Mouse (Mus musculus): ENCODE measurements around the gene Rnls. TPM values are rescaled to one million over a fixed set of nuclear protein-coding genes. Genes with fewer than 3 reads are reported as not detected.

The Rnls gene
- polyA plus RNA-seq, 1 experiment from 2014 or later, result 1.1 TPM

- H3K4me1 ChIP-seq (replicated peaks), result no peaks in the 10 kb centered on the region
- no peaks in the 10 kb centered on the region for H3K27me3 ChIP-seq
- no peak for ATAC-seq (ENCODE audit: insufficient read depth)
- H3K9me3 ChIP-seq (replicated peaks), result no peaks in the 10 kb centered on the region
- H3K4me3 ChIP-seq (replicated peaks), result no peak overlapping the region
- WGBS (ENCODE audit: insufficient replicate concordance), result 48% methylated on average over 4 of the region's 4 CpGs
- no peak overlapping the region for H3K9ac ChIP-seq
- no peak overlapping the region for H3K27ac ChIP-seq (replicated peaks)
- H3K36me3 ChIP-seq (replicated peaks), result no peaks in the 10 kb centered on the region
- H3K4me2 ChIP-seq, result no peak overlapping the region
These were observed 75.0 kb downstream of the Rnls start for GRCm38 (mm10) chr19:33317130-33317529.

GRCm38 (mm10) chr19:33299726-33300292 is 92.3 kb downstream of the Rnls start:
- Histone ChIP-seq H3K9me3 (replicated peaks) (no peaks in the 10 kb centered on the region), H3K4me2 (no peak overlapping the region), H3K27ac (replicated peaks) (no peak overlapping the region), H3K27me3 (no peaks in the 10 kb centered on the region), H3K9ac (no peak overlapping the region), H3K4me3 (replicated peaks) (no peak overlapping the region), H3K36me3 (replicated peaks) (no peaks in the 10 kb centered on the region), H3K4me1 (replicated peaks) (no peaks in the 10 kb centered on the region)
- ATAC-seq (ENCODE audit: insufficient read depth), result no peak
- 59% methylated on average over 3 of the region's 3 CpGs for WGBS (ENCODE audit: insufficient replicate concordance)

- no peak for ATAC-seq (ENCODE audit: insufficient read depth)
- H3K4me2 ChIP-seq, result no peak overlapping the region
- H3K9me3 ChIP-seq (replicated peaks), result no peaks in the 10 kb centered on the region
- no peaks in the 10 kb centered on the region for H3K36me3 ChIP-seq (replicated peaks)
- no peak overlapping the region for H3K9ac ChIP-seq
- H3K4me1 ChIP-seq (replicated peaks), result no peaks in the 10 kb centered on the region
- 47% methylated on average over 2 of the region's 2 CpGs for WGBS (ENCODE audit: insufficient replicate concordance)
- H3K4me3 ChIP-seq (replicated peaks), result no peak overlapping the region
- no peaks in the 10 kb centered on the region for H3K27me3 ChIP-seq
- H3K27ac ChIP-seq (replicated peaks), result no peak overlapping the region
These were observed 95.8 kb downstream of the Rnls start for GRCm38 (mm10) chr19:33296338-33296737.

- Histone ChIP-seq H3K4me3 (replicated peaks) (no peak overlapping the region), H3K9ac (no peak overlapping the region), H3K27ac (replicated peaks) (no peak overlapping the region), H3K4me2 (no peak overlapping the region), H3K27me3 (no peaks in the 10 kb centered on the region), H3K9me3 (replicated peaks) (no peaks in the 10 kb centered on the region), H3K4me1 (replicated peaks) (no peaks in the 10 kb centered on the region), H3K36me3 (replicated peaks) (no peaks in the 10 kb centered on the region)
- ATAC-seq (ENCODE audit: insufficient read depth), result no peak
- WGBS (ENCODE audit: insufficient replicate concordance), result 44% methylated on average over 3 of the region's 3 CpGs
These were observed 109.1 kb downstream of the Rnls start for GRCm38 (mm10) chr19:33282985-33283384.

- no peaks in the 10 kb centered on the region for H3K4me1 ChIP-seq (replicated peaks)
- WGBS (ENCODE audit: insufficient replicate concordance), result 64% methylated on average over 1 of the region's 1 CpGs
- ATAC-seq (ENCODE audit: insufficient read depth), result no peak
These were observed 115.7 kb downstream of the Rnls start for GRCm38 (mm10) chr19:33276421-33276820.

GRCm38 (mm10) chr19:33273676-33274075 is 118.4 kb downstream of the Rnls start:
- no peaks in the 10 kb centered on the region for H3K4me1 ChIP-seq (replicated peaks)
- no peaks in the 10 kb centered on the region for H3K36me3 ChIP-seq (replicated peaks)
- WGBS (ENCODE audit: insufficient replicate concordance), result 55% methylated on average over 1 of the region's 1 CpGs
- H3K27ac ChIP-seq (replicated peaks), result no peak overlapping the region
- H3K27me3 ChIP-seq, result no peaks in the 10 kb centered on the region
- no peak overlapping the region for H3K4me3 ChIP-seq (replicated peaks)
- ATAC-seq (ENCODE audit: insufficient read depth), result no peak
- no peak overlapping the region for H3K9ac ChIP-seq
- no peak overlapping the region for H3K4me2 ChIP-seq
- no peaks in the 10 kb centered on the region for H3K9me3 ChIP-seq (replicated peaks)

More at GRCm38 (mm10) chr19:33276421-33276820, 115.7 kb downstream of the Rnls start:
- no peak overlapping the region for H3K9ac ChIP-seq
- no peaks in the 10 kb centered on the region for H3K36me3 ChIP-seq (replicated peaks)
- H3K4me3 ChIP-seq (replicated peaks), result no peak overlapping the region
- H3K9me3 ChIP-seq (replicated peaks), result no peaks in the 10 kb centered on the region
- H3K27ac ChIP-seq (replicated peaks), result no peak overlapping the region
- no peaks in the 10 kb centered on the region for H3K27me3 ChIP-seq
- no peak overlapping the region for H3K4me2 ChIP-seq

GRCm38 (mm10) chr19:33271571-33271970 is 120.5 kb downstream of the Rnls start:
- H3K4me3 ChIP-seq (replicated peaks), result no peak overlapping the region
- H3K36me3 ChIP-seq (replicated peaks), result no peaks in the 10 kb centered on the region
- WGBS (ENCODE audit: insufficient replicate concordance), result 46% methylated on average over 2 of the region's 2 CpGs
- no peak overlapping the region for H3K27ac ChIP-seq (replicated peaks)
- no peak for ATAC-seq (ENCODE audit: insufficient read depth)
- no peak overlapping the region for H3K9ac ChIP-seq
- H3K4me2 ChIP-seq, result no peak overlapping the region
- no peaks in the 10 kb centered on the region for H3K9me3 ChIP-seq (replicated peaks)
- H3K4me1 ChIP-seq (replicated peaks), result no peaks in the 10 kb centered on the region
- no peaks in the 10 kb centered on the region for H3K27me3 ChIP-seq

GRCm38 (mm10) chr19:33270231-33270630 is 121.9 kb downstream of the Rnls start:
- H3K4me2 ChIP-seq, result no peak overlapping the region
- H3K9me3 ChIP-seq (replicated peaks), result no peaks in the 10 kb centered on the region
- H3K27me3 ChIP-seq, result no peaks in the 10 kb centered on the region
- H3K36me3 ChIP-seq (replicated peaks), result no peaks in the 10 kb centered on the region
- ATAC-seq (ENCODE audit: insufficient read depth), result no peak
- WGBS (ENCODE audit: insufficient replicate concordance), result 38% methylated on average over 2 of the region's 2 CpGs
- H3K9ac ChIP-seq, result no peak overlapping the region
- no peak overlapping the region for H3K27ac ChIP-seq (replicated peaks)
- H3K4me3 ChIP-seq (replicated peaks), result no peak overlapping the region
- H3K4me1 ChIP-seq (replicated peaks), result no peaks in the 10 kb centered on the region

GRCm38 (mm10) chr19:33268044-33268443 is 124.1 kb downstream of the Rnls start:
- no peaks in the 10 kb centered on the region for H3K4me1 ChIP-seq (replicated peaks)
- H3K27ac ChIP-seq (replicated peaks), result no peak overlapping the region
- no peak overlapping the region for H3K9ac ChIP-seq
- no peaks in the 10 kb centered on the region for H3K36me3 ChIP-seq (replicated peaks)
- no peak overlapping the region for H3K4me3 ChIP-seq (replicated peaks)
- no peak overlapping the region for H3K4me2 ChIP-seq
- WGBS (ENCODE audit: insufficient replicate concordance), result 68% methylated on average over 14 of the region's 14 CpGs
- no peaks in the 10 kb centered on the region for H3K27me3 ChIP-seq
- ATAC-seq (ENCODE audit: insufficient read depth), result no peak
- H3K9me3 ChIP-seq (replicated peaks), result no peaks in the 10 kb centered on the region

GRCm38 (mm10) chr19:33265245-33265644 is 126.8 kb downstream of the Rnls start:
- no peak for ATAC-seq (ENCODE audit: insufficient read depth)
- 29% methylated on average over 2 of the region's 2 CpGs for WGBS (ENCODE audit: insufficient replicate concordance)

GRCm38 (mm10) chr19:33264224-33264993 is 127.7 kb downstream of the Rnls start:
- Histone ChIP-seq H3K27ac (replicated peaks) (no peak overlapping the region), H3K4me1 (replicated peaks) (no peaks in the 10 kb centered on the region), H3K4me3 (replicated peaks) (no peak overlapping the region), H3K4me2 (no peak overlapping the region), H3K36me3 (replicated peaks) (no peaks in the 10 kb centered on the region), H3K9ac (no peak overlapping the region), H3K9me3 (replicated peaks) (no peaks in the 10 kb centered on the region), H3K27me3 (no peaks in the 10 kb centered on the region)
- ATAC-seq (ENCODE audit: insufficient read depth), result no peak
- WGBS (ENCODE audit: insufficient replicate concordance), result 30% methylated on average over 3 of the region's 3 CpGs

More at GRCm38 (mm10) chr19:33265245-33265644, 126.8 kb downstream of the Rnls start:
- Histone ChIP-seq H3K36me3 (replicated peaks) (no peaks in the 10 kb centered on the region), H3K4me2 (no peak overlapping the region), H3K4me1 (replicated peaks) (no peaks in the 10 kb centered on the region), H3K9me3 (replicated peaks) (no peaks in the 10 kb centered on the region), H3K27ac (replicated peaks) (no peak overlapping the region), H3K9ac (no peak overlapping the region), H3K4me3 (replicated peaks) (no peak overlapping the region), H3K27me3 (no peaks in the 10 kb centered on the region)
